Mouse (Mus musculus): ENCODE results near the gene Cog5. TPM values are rescaled to one million over a fixed set of nuclear protein-coding genes. Genes with fewer than 3 reads are reported as not detected.
"Not testable (repeated sequence)": the region's sequence is repeated elsewhere in the genome, so short reads cannot be mapped to it uniquely, and the experiment has no call there.

Cog5 gene
- polyA plus RNA-seq (2015; fragmentation: Nextera tagmentation; extraction: Ambion mirVana), result 27.6 and 30.0 TPM in 2 replicates

GRCm38 (mm10) chr12:31654197-31654964 lies at the start of gene Cog5, which contains the start of gene Dus4l:
TSS of gene Cog5 (plus strand) at chr12:31654869.
TSS of gene Dus4l (minus strand) at chr12:31654826.
- H3K27me3 ChIP-seq (ENCODE audit: insufficient read depth, low read length), result no peaks in the 10 kb centered on the region
- no peaks in the 10 kb centered on the region for H3K9me3 ChIP-seq (ENCODE audit: low read length)
- peaks cover 7% of the 10 kb centered on the region for H3K4me1 ChIP-seq (ENCODE audit: insufficient read depth, low read length)
- H3K36me3 ChIP-seq (ENCODE audit: insufficient read depth, low read length), result no peaks in the 10 kb centered on the region
- under 1% methylated on average over 47 of the region's 47 CpGs for WGBS
- ATAC-seq (ENCODE audit: low FRiP score, low TSS enrichment), result peak; percentile 98
- H3K27ac ChIP-seq (ENCODE audit: low read length), result peak within 1 kb of the TSS; percentile 83
- H3K4me2 ChIP-seq (replicated peaks; ENCODE audit: low read depth, low read length), result peak within 1 kb of the TSS; percentile 76
- H3K9ac ChIP-seq (replicated peaks; ENCODE audit: low read length), result peak within 1 kb of the TSS; percentile 92
- peak within 1 kb of the TSS; percentile 95 for H3K4me3 ChIP-seq (ENCODE audit: low read length)

GRCm38 (mm10) chr12:31604894-31605293 lies 49.8 kb upstream of the Cog5 start:
- WGBS, result 94% methylated on average over 3 of the region's 3 CpGs
- no peaks in the 10 kb centered on the region for H3K27me3 ChIP-seq (ENCODE audit: insufficient read depth, low read length)
- no peak for ATAC-seq (ENCODE audit: low FRiP score, low TSS enrichment)
- no peaks in the 10 kb centered on the region for H3K36me3 ChIP-seq (ENCODE audit: insufficient read depth, low read length)
- H3K9ac ChIP-seq (replicated peaks; ENCODE audit: low read length), result no peak overlapping the region
- H3K27ac ChIP-seq (ENCODE audit: low read length), result no peak overlapping the region
- no peaks in the 10 kb centered on the region for H3K4me1 ChIP-seq (ENCODE audit: insufficient read depth, low read length)
- no peak overlapping the region for H3K4me2 ChIP-seq (replicated peaks; ENCODE audit: low read depth, low read length)
- H3K4me3 ChIP-seq (ENCODE audit: low read length), result no peak overlapping the region
- H3K9me3 ChIP-seq (ENCODE audit: low read length), result no peaks in the 10 kb centered on the region

GRCm38 (mm10) chr12:31608138-31608537 lies 46.5 kb upstream of the Cog5 start:
- ATAC-seq (ENCODE audit: low FRiP score, low TSS enrichment), result no peak
- 23% methylated on average over 3 of the region's 3 CpGs for WGBS
- Histone ChIP-seq H3K27me3 (ENCODE audit: insufficient read depth, low read length) (no peaks in the 10 kb centered on the region), H3K4me1 (ENCODE audit: insufficient read depth, low read length) (no peaks in the 10 kb centered on the region), H3K27ac (ENCODE audit: low read length) (no peak overlapping the region), H3K36me3 (ENCODE audit: insufficient read depth, low read length) (no peaks in the 10 kb centered on the region), H3K9ac (replicated peaks; ENCODE audit: low read length) (no peak overlapping the region), H3K9me3 (ENCODE audit: low read length) (no peaks in the 10 kb centered on the region), H3K4me3 (ENCODE audit: low read length) (no peak overlapping the region), H3K4me2 (replicated peaks; ENCODE audit: low read depth, low read length) (no peak overlapping the region)

GRCm38 (mm10) chr12:31613353-31613752 lies 41.3 kb upstream of the Cog5 start:
- H3K9me3 ChIP-seq (ENCODE audit: low read length), result peaks cover 3% of the 10 kb centered on the region
- no peak overlapping the region for H3K9ac ChIP-seq (replicated peaks; ENCODE audit: low read length)
- no peak overlapping the region for H3K4me2 ChIP-seq (replicated peaks; ENCODE audit: low read depth, low read length)
- H3K27me3 ChIP-seq (ENCODE audit: insufficient read depth, low read length), result no peaks in the 10 kb centered on the region
- H3K4me3 ChIP-seq (ENCODE audit: low read length), result no peak overlapping the region
- 75% methylated on average over 4 of the region's 4 CpGs for WGBS
- peaks cover 7% of the 10 kb centered on the region; the same call in 1 of the 2 replicates for H3K36me3 ChIP-seq (ENCODE audit: insufficient read depth, low read length)
- no peaks in the 10 kb centered on the region for H3K4me1 ChIP-seq (ENCODE audit: insufficient read depth, low read length)
- ATAC-seq (ENCODE audit: low FRiP score, low TSS enrichment), result no peak
- H3K27ac ChIP-seq (ENCODE audit: low read length), result no peak overlapping the region

- ATAC-seq (ENCODE audit: low FRiP score, low TSS enrichment), result no peak
- no peak overlapping the region for H3K27ac ChIP-seq (ENCODE audit: low read length)
- peaks cover 3% of the 10 kb centered on the region for H3K9me3 ChIP-seq (ENCODE audit: low read length)
- no peaks in the 10 kb centered on the region for H3K4me1 ChIP-seq (ENCODE audit: insufficient read depth, low read length)
- WGBS, result 79% methylated on average over 8 of the region's 8 CpGs
- H3K27me3 ChIP-seq (ENCODE audit: insufficient read depth, low read length), result no peaks in the 10 kb centered on the region
- H3K9ac ChIP-seq (replicated peaks; ENCODE audit: low read length), result no peak overlapping the region
- peaks cover 7% of the 10 kb centered on the region; the same call in 1 of the 2 replicates for H3K36me3 ChIP-seq (ENCODE audit: insufficient read depth, low read length)
- H3K4me3 ChIP-seq (ENCODE audit: low read length), result no peak overlapping the region
- no peak overlapping the region for H3K4me2 ChIP-seq (replicated peaks; ENCODE audit: low read depth, low read length)
Measured at GRCm38 (mm10) chr12:31620106-31620505, 34.6 kb upstream of the Cog5 start.

- Histone ChIP-seq H3K36me3 (ENCODE audit: insufficient read depth, low read length) (peaks cover 6% of the 10 kb centered on the region; the same call in 1 of the 2 replicates), H3K27ac (ENCODE audit: low read length) (no peak overlapping the region), H3K4me1 (ENCODE audit: insufficient read depth, low read length) (no peaks in the 10 kb centered on the region), H3K4me3 (ENCODE audit: low read length) (no peak overlapping the region), H3K27me3 (ENCODE audit: insufficient read depth, low read length) (no peaks in the 10 kb centered on the region), H3K9ac (replicated peaks; ENCODE audit: low read length) (no peak overlapping the region), H3K4me2 (replicated peaks; ENCODE audit: low read depth, low read length) (no peak overlapping the region), H3K9me3 (ENCODE audit: low read length) (no peaks in the 10 kb centered on the region)
- WGBS, result 88% methylated on average over 1 of the region's 1 CpGs
- ATAC-seq (ENCODE audit: low FRiP score, low TSS enrichment), result no peak
Measured at GRCm38 (mm10) chr12:31625016-31625415, 29.7 kb upstream of the Cog5 start.

GRCm38 (mm10) chr12:31628396-31628795 lies 26.3 kb upstream of the Cog5 start:
- WGBS, result 91% methylated on average over 9 of the region's 9 CpGs
- H3K9ac ChIP-seq (replicated peaks; ENCODE audit: low read length); H3K27ac ChIP-seq (ENCODE audit: low read length); H3K4me3 ChIP-seq (ENCODE audit: low read length); ATAC-seq (ENCODE audit: low FRiP score, low TSS enrichment); H3K9me3 ChIP-seq (ENCODE audit: low read length); H3K27me3 ChIP-seq (ENCODE audit: insufficient read depth, low read length); H3K4me1 ChIP-seq (ENCODE audit: insufficient read depth, low read length); H3K36me3 ChIP-seq (ENCODE audit: insufficient read depth, low read length); H3K4me2 ChIP-seq (replicated peaks; ENCODE audit: low read depth, low read length): not testable (repeated sequence)

GRCm38 (mm10) chr12:31633970-31634342 lies 20.7 kb upstream of the Cog5 start:
- peak overlapping the region; percentile 91 for H3K9ac ChIP-seq (replicated peaks; ENCODE audit: low read length)
- ATAC-seq (ENCODE audit: low FRiP score, low TSS enrichment), result peak; percentile 57
- H3K4me1 ChIP-seq (ENCODE audit: insufficient read depth, low read length), result peaks cover 7% of the 10 kb centered on the region; the same call in 1 of the 2 replicates
- no peaks in the 10 kb centered on the region for H3K27me3 ChIP-seq (ENCODE audit: insufficient read depth, low read length)
- H3K36me3 ChIP-seq (ENCODE audit: insufficient read depth, low read length), result no peaks in the 10 kb centered on the region
- H3K27ac ChIP-seq (ENCODE audit: low read length), result peak overlapping the region; percentile 77
- H3K4me2 ChIP-seq (replicated peaks; ENCODE audit: low read depth, low read length), result peak overlapping the region; percentile 76
- no peaks in the 10 kb centered on the region for H3K9me3 ChIP-seq (ENCODE audit: low read length)
- peak overlapping the region; percentile 66 for H3K4me3 ChIP-seq (ENCODE audit: low read length)
- 11% methylated on average over 13 of the region's 13 CpGs for WGBS

- peak; percentile 93 for ATAC-seq (ENCODE audit: low FRiP score, low TSS enrichment)
- H3K4me1 ChIP-seq (ENCODE audit: insufficient read depth, low read length), result peaks cover 7% of the 10 kb centered on the region; the same call in 1 of the 2 replicates
- no peaks in the 10 kb centered on the region for H3K9me3 ChIP-seq (ENCODE audit: low read length)
- peak within 1 kb of the TSS; percentile 91 for H3K9ac ChIP-seq (replicated peaks; ENCODE audit: low read length)
- 2% methylated on average over 73 of the region's 73 CpGs for WGBS
- no peaks in the 10 kb centered on the region for H3K27me3 ChIP-seq (ENCODE audit: insufficient read depth, low read length)
- H3K4me3 ChIP-seq (ENCODE audit: low read length), result peak within 1 kb of the TSS; percentile 66
- H3K36me3 ChIP-seq (ENCODE audit: insufficient read depth, low read length), result no peaks in the 10 kb centered on the region
- H3K27ac ChIP-seq (ENCODE audit: low read length), result peak within 1 kb of the TSS; percentile 77
- peak within 1 kb of the TSS; percentile 76 for H3K4me2 ChIP-seq (replicated peaks; ENCODE audit: low read depth, low read length)
Measured at GRCm38 (mm10) chr12:31634343-31635239, 20.1 kb upstream of the Cog5 start, which contains the start of gene Bcap29. TSS of gene Bcap29 (minus strand) at chr12:31634658.

All from kidney, embryonic 16.5 days (tissue).